Mouse (Mus musculus): ENCODE results near the gene Canx.

The Canx gene

GRCm38 (mm10) chr11:50272819-50273218, 52.7 kb downstream of the Canx start:
- DNase-seq: no peak

- DNase-seq: no peak
Observed at GRCm38 (mm10) chr11:50269885-50270284, 55.6 kb downstream of the Canx start.

- DNase-seq: no peak
Observed at GRCm38 (mm10) chr11:50269163-50269562, 56.3 kb downstream of the Canx start.

GRCm38 (mm10) chr11:50266997-50267396, 58.5 kb downstream of the Canx start:
- no peak for DNase-seq

- DNase-seq: no peak
Observed at GRCm38 (mm10) chr11:50265931-50266330, 59.5 kb downstream of the Canx start.

GRCm38 (mm10) chr11:50263198-50263597, 62.3 kb downstream of the Canx start:
- no peak for DNase-seq

- no peak for DNase-seq
Observed at GRCm38 (mm10) chr11:50262020-50262419, 63.5 kb downstream of the Canx start.

- DNase-seq: no peak
Observed at GRCm38 (mm10) chr11:50258310-50258709, 67.2 kb downstream of the Canx start.

- DNase-seq: no peak
Observed at GRCm38 (mm10) chr11:50256615-50257014, 68.9 kb downstream of the Canx start.

GRCm38 (mm10) chr11:50254010-50254580, 71.4 kb downstream of the Canx start:
- peak; percentile 50 for DNase-seq

GRCm38 (mm10) chr11:50253393-50253792, 72.1 kb downstream of the Canx start:
- DNase-seq: no peak

GRCm38 (mm10) chr11:50252684-50253265, 72.7 kb downstream of the Canx start:
- no peak for DNase-seq

GRCm38 (mm10) chr11:50252166-50252565, 73.3 kb downstream of the Canx start:
- no peak for DNase-seq

GRCm38 (mm10) chr11:50248473-50249171, 76.9 kb downstream of the Canx start:
- no peak for DNase-seq

GRCm38 (mm10) chr11:50245269-50245668, 80.2 kb downstream of the Canx start:
- DNase-seq: no peak
